Mouse (Mus musculus): ENCODE data around the gene Hspa1b. TPM values are rescaled to one million over a fixed set of nuclear protein-coding genes. Genes with fewer than 3 reads are reported as not detected.

The Hspa1b gene
- total RNA-seq, 2 experiments from 2014 or later, result 1.2 to 2.0 TPM

Other genes starting within 250 kb of the Hspa1b start
- gene C4b, start 215.4 kb downstream of the Hspa1b start, total RNA-seq (2021), result 1 to 10 TPM; 6.7 to 7.4 TPM
- not detected for gene Cyp21a1, start 154.7 kb downstream of the Hspa1b start, total RNA-seq (2021)
- 10 to 100 TPM; 57.4 to 69.4 TPM for gene Stk19, start 122.3 kb downstream of the Hspa1b start, total RNA-seq (2021)
- 10 to 100 TPM; 31.2 to 33.1 TPM for gene Dxo, start 122.2 kb downstream of the Hspa1b start, total RNA-seq (2021)
- gene Skiv2l, start 109.0 kb downstream of the Hspa1b start, total RNA-seq (2021), result 10 to 100 TPM; 66.7 to 78.0 TPM
- 10 to 100 TPM; 28.1 to 28.4 TPM for gene Nelfe, start 108.8 kb downstream of the Hspa1b start, total RNA-seq (2021)
- under 1 TPM; 0.51 to 0.62 TPM for gene Cfb, start 96.7 kb downstream of the Hspa1b start, total RNA-seq (2021)
- 1 to 10 TPM; 6.3 to 6.8 TPM for gene Zbtb12, start 79.8 kb downstream of the Hspa1b start, total RNA-seq (2021)
- gene Gm20547, start 77.2 kb downstream of the Hspa1b start, total RNA-seq (2021), result not detected
- 1 to 10 TPM; 2.1 to 2.9 TPM for gene C2, start 61.0 kb downstream of the Hspa1b start, total RNA-seq (2021)
- 100 to 1,000 TPM; 174 to 181 TPM for gene Ehmt2, start 60.8 kb downstream of the Hspa1b start, total RNA-seq (2021)
- gene Slc44a4, start 44.8 kb downstream of the Hspa1b start, total RNA-seq (2021), result under 1 TPM; 0.14 to 0.30 TPM
- gene Neu1, start 28.0 kb downstream of the Hspa1b start, total RNA-seq (2021), result 10 to 100 TPM; 23.8 to 27.3 TPM
- not detected for gene Gm20481, start 10.7 kb upstream of the Hspa1b start, total RNA-seq (2021)
- gene Hspa1a, start 12.9 kb upstream of the Hspa1b start, total RNA-seq (2021), result 1 to 10 TPM; 3.0 to 5.4 TPM
- under 1 TPM in 1 of 2 experiments, not detected in 1; 0.20 TPM for gene Hspa1l, start 13.5 kb upstream of the Hspa1b start, total RNA-seq (2021)
- 10 to 100 TPM; 25.4 to 27.2 TPM for gene Lsm2, start 22.6 kb upstream of the Hspa1b start, total RNA-seq (2021)
- 10 to 100 TPM; 55.1 to 56.7 TPM for gene Vars, start 41.7 kb upstream of the Hspa1b start, total RNA-seq (2021)
- under 1 TPM; 0.18 to 0.19 TPM for gene Vwa7, start 57.3 kb upstream of the Hspa1b start, total RNA-seq (2021)
- gene Sapcd1, start 68.8 kb upstream of the Hspa1b start, total RNA-seq (2021), result 1 to 10 TPM in 1 of 2 experiments, under 1 TPM in 1; 0.83 to 1.0 TPM
- under 1 TPM; 0.81 to 0.97 TPM for gene Msh5, start 87.5 kb upstream of the Hspa1b start, total RNA-seq (2021)
- 10 to 100 TPM; 14.3 to 15.8 TPM for gene Clic1, start 90.7 kb upstream of the Hspa1b start, total RNA-seq (2021)
- gene Ddah2, start 99.8 kb upstream of the Hspa1b start, total RNA-seq (2021), result 10 to 100 TPM; 26.3 to 31.1 TPM
- gene Ly6g6c, start 106.2 kb upstream of the Hspa1b start, total RNA-seq (2021), result not detected
- gene Mpig6b, start 106.9 kb upstream of the Hspa1b start, total RNA-seq (2021), result not detected
- 1 to 10 TPM; 1.6 to 2.3 TPM for gene Ly6g6e, start 117.7 kb upstream of the Hspa1b start, total RNA-seq (2021)
- gene Ly6g6d, start 118.8 kb upstream of the Hspa1b start, total RNA-seq (2021), result 1 to 10 TPM in 1 of 2 experiments, not detected in 1; 1.1 TPM
- gene Ly6g6f, start 126.4 kb upstream of the Hspa1b start, total RNA-seq (2021), result not detected
- 10 to 100 TPM; 84.4 to 91.5 TPM for gene Abhd16a, start 130.0 kb upstream of the Hspa1b start, total RNA-seq (2021)
- not detected for gene Ly6g5c, start 149.0 kb upstream of the Hspa1b start, total RNA-seq (2021)
- gene Ly6g5b, start 156.2 kb upstream of the Hspa1b start, total RNA-seq (2021), result under 1 TPM; 0.58 to 0.81 TPM
- gene Gpank1, start 162.2 kb upstream of the Hspa1b start, total RNA-seq (2021), result 10 to 100 TPM; 13.2 to 17.7 TPM
- gene Csnk2b, start 162.8 kb upstream of the Hspa1b start, total RNA-seq (2021), result 100 to 1,000 TPM; 196 to 210 TPM
- gene D17H6S53E, start 167.1 kb upstream of the Hspa1b start, total RNA-seq (2021), result 10 to 100 TPM; 23.8 to 24.6 TPM
- under 1 TPM in 1 of 2 experiments, not detected in 1; 0.34 TPM for gene Apom, start 172.8 kb upstream of the Hspa1b start, total RNA-seq (2021)
- 100 to 1,000 TPM; 297 to 299 TPM for gene Bag6, start 175.9 kb upstream of the Hspa1b start, total RNA-seq (2021)
- 100 to 1,000 TPM; 261 to 270 TPM for gene Prrc2a, start 205.7 kb upstream of the Hspa1b start, total RNA-seq (2021)
- gene Aif1, start 216.8 kb upstream of the Hspa1b start, total RNA-seq (2021), result 10 to 100 TPM in 1 of 2 experiments, 1 to 10 TPM in 1; 8.0 to 12.5 TPM
- gene Lst1, start 229.2 kb upstream of the Hspa1b start, total RNA-seq (2021), result 10 to 100 TPM; 13.7 to 14.9 TPM
- 1 to 10 TPM in 1 of 2 experiments, under 1 TPM in 1; 0.77 to 1.4 TPM for gene Ltb, start 235.2 kb upstream of the Hspa1b start, total RNA-seq (2021)
- gene Tnf, start 242.8 kb upstream of the Hspa1b start, total RNA-seq (2021), result under 1 TPM in 1 of 2 experiments, not detected in 1; 0.19 TPM
- gene Lta, start 246.1 kb upstream of the Hspa1b start, total RNA-seq (2021), result 1 to 10 TPM in 1 of 2 experiments, under 1 TPM in 1; 0.51 to 1.1 TPM

Data from left cerebral cortex, postnatal 10 days (tissue).